Mouse (Mus musculus) C2C12 (cell line): ENCODE data around the gene Gm20388. TPM values are rescaled to one million over a fixed set of nuclear protein-coding genes. Genes with fewer than 3 reads are reported as not detected.

Experiments used
- H3K27me3 ChIP-seq: one replicate; pipeline ENCODE4 v1.6.1; 2011; ENCODE audit not compliant: control insufficient read depth, insufficient read depth, insufficient read length
- H3K36me3 ChIP-seq: one replicate; pipeline ENCODE4 v1.6.1; 2011; ENCODE audit not compliant: control insufficient read depth, insufficient read depth
- H3K4me3 ChIP-seq: one replicate; pipeline ENCODE4 v1.5.1; 2011; ENCODE audit warnings: mild to moderate bottlenecking, control low read depth; ENCODE audit not compliant: poor library complexity, insufficient read depth, severe bottlenecking
- H3K79me2 ChIP-seq: one replicate; pipeline ENCODE4 v1.6.1; 2011; ENCODE audit not compliant: control insufficient read depth, insufficient read depth
- H3K79me3 ChIP-seq: one replicate; pipeline ENCODE4 v1.6.1; 2011; ENCODE audit warnings: low read depth, control low read depth
- H3ac ChIP-seq: one replicate; pipeline ENCODE3; 2011; ENCODE audit warnings: low read depth; ENCODE audit not compliant: control insufficient read depth, insufficient read length
- CEBPB ChIP-seq: IDR thresholded peaks from one replicate; pipeline ENCODE4 v1.6.1; 2011; ENCODE audit warnings: low read depth, mild to moderate bottlenecking, control low read depth, moderate library complexity
- CTCF ChIP-seq: IDR thresholded peaks from one replicate; pipeline ENCODE4 v1.5.1; 2011; ENCODE audit not compliant: control insufficient read depth, insufficient read depth, insufficient read length
- FOSL1 ChIP-seq: IDR thresholded peaks from one replicate; pipeline ENCODE4 v1.8.0; 2011; ENCODE audit warnings: mild to moderate bottlenecking, low read length; ENCODE audit not compliant: poor library complexity, insufficient read depth, severe bottlenecking
- MAX ChIP-seq: IDR thresholded peaks from one replicate; pipeline ENCODE4 v1.6.1; 2011; ENCODE audit warnings: mild to moderate bottlenecking, control low read depth
- MYOD1 ChIP-seq: IDR thresholded peaks from one replicate; pipeline ENCODE4 v1.6.1; 2011; ENCODE audit warnings: low read depth; ENCODE audit not compliant: control insufficient read depth, insufficient read length
- MYOG ChIP-seq: IDR thresholded peaks from one replicate; pipeline ENCODE4 v1.6.1; 2011; ENCODE audit not compliant: control insufficient read depth, insufficient read length; ENCODE audit errors: extremely low read depth
- USF1 ChIP-seq: IDR thresholded peaks from one replicate; pipeline ENCODE4 v1.6.1; 2011; ENCODE audit warnings: low read depth, mild to moderate bottlenecking, control low read depth, moderate library complexity
- polyA plus RNA-seq: library from polyadenylated mRNA; unstranded; fragments of >200 nt; fragmentation: generic; extraction: Trizol; gene quantifications from one replicate; pipeline ENCODE4 v1.2.1, GENCODE M21; 2012; ENCODE audit warnings: missing spikeins

Gene Gm20388
- polyA plus RNA-seq, 1 experiment, result 15.0 TPM

- H3ac ChIP-seq, result no peak overlapping the region
- no peaks in the 10 kb centered on the region for H3K79me2 ChIP-seq
- TF ChIP-seq MAX (no peak), CEBPB (no peak), USF1 (no peak), FOSL1 (peak; percentile 83), MYOG (no peak)
- no peaks in the 10 kb centered on the region for H3K79me3 ChIP-seq
- no peaks in the 10 kb centered on the region for H3K36me3 ChIP-seq
- no peak overlapping the region for H3K4me3 ChIP-seq
- H3K27me3 ChIP-seq, result no peaks in the 10 kb centered on the region
These were observed 2445.3 kb downstream of the Gm20388 start for GRCm38 (mm10) chr8:122355642-122356606.

DNA sequence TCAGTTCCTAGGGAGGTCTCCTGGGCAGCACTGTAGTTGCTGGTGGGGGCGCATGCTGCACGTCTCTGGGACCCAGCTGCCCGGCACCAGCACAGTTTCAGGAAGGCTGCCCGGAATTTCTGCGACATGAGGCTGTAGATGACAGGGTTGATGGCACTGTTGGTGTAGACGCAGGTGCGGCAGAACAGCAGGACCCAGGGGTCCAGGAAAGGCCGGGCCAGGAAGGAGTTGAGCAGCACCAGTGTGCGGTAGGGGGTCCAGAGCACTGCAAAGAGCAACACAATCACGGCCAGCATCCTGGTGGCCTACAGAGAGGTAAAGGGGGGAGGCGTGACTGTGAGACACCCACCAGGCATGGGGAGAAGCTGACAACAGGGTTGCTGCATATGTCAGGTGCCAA is 2446.6 kb downstream of the Gm20388 start:
- TF ChIP-seq MAX, result no peak
- no peaks in the 10 kb centered on the region for H3K27me3 ChIP-seq

GRCm38 (mm10) chr8:122357641-122358040 is 2447.0 kb downstream of the Gm20388 start:
- Histone ChIP-seq H3K79me3 (no peaks in the 10 kb centered on the region), H3ac (no peak overlapping the region), H3K79me2 (no peaks in the 10 kb centered on the region), H3K27me3 (no peaks in the 10 kb centered on the region), H3K36me3 (no peaks in the 10 kb centered on the region), H3K4me3 (no peak overlapping the region)
- no peak for TF ChIP-seq CEBPB
- no peak for TF ChIP-seq USF1
- no peak for TF ChIP-seq FOSL1

More for the DNA sequence above, 2446.6 kb downstream of the Gm20388 start:
- no peaks in the 10 kb centered on the region for H3K79me2 ChIP-seq
- no peaks in the 10 kb centered on the region for H3K79me3 ChIP-seq
- H3K4me3 ChIP-seq, result no peak overlapping the region
- no peaks in the 10 kb centered on the region for H3K36me3 ChIP-seq
- H3ac ChIP-seq, result no peak overlapping the region

GRCm38 (mm10) chr8:122359111-122359775 is 2448.6 kb downstream of the Gm20388 start:
- no peak overlapping the region for H3ac ChIP-seq
- no peak overlapping the region for H3K4me3 ChIP-seq
- TF ChIP-seq FOSL1 (peak; percentile 2), MYOG (no peak), CTCF (no peak), MYOD1 (no peak), USF1 (peak; percentile 69)
- H3K79me3 ChIP-seq, result no peaks in the 10 kb centered on the region
- no peaks in the 10 kb centered on the region for H3K79me2 ChIP-seq
- H3K36me3 ChIP-seq, result no peaks in the 10 kb centered on the region
- no peaks in the 10 kb centered on the region for H3K27me3 ChIP-seq

DNA sequence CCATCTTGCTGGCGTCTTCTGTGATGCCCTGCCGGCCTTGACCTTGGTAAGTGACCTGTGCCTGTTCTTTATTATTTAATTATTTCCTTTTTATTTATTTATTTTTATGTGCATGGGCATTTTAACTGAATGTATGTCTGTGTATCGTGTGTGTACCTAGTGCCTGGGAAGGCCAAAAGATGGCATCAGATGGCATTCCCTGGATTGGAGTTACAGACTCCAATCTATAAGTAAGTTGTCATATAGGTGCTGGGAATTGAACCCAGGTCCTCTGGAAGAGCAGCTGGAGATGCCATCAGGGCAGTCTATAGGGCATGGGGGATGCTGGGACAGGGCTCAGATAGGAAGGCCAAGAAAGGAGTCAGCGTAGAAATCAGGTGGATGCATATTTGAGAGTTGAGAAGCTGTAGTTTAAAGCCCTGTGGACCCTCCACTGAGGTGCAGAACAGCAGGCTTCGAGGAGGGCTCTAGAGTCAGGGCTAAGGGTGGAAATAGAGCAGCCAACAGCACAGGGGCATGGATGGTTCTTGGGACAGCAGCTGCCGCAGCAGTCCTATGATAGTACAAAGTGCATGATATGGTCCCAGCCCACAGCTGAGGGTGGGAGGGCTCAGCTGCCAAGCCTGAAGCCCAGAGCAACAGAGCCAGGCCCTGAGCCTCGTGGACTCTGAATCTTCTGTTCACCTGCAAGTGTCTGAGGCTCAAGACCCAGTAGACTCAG is 2450.2 kb downstream of the Gm20388 start, which contains the start of gene Trhr2:
TSS of gene Trhr2 (minus strand) at position 51 of the 721 bp plus-strand sequence.
- TF ChIP-seq MYOD1, result no peak
- no peak for TF ChIP-seq CTCF
- TF ChIP-seq CEBPB, result no peak
- no peak for TF ChIP-seq MAX
- TF ChIP-seq MYOG, result no peak
- TF ChIP-seq FOSL1, result no peak
- no peak for TF ChIP-seq USF1
- Histone ChIP-seq H3ac (no peak within 1 kb of the TSS), H3K79me2 (no peaks in the 10 kb centered on the region), H3K36me3 (no peaks in the 10 kb centered on the region), H3K4me3 (no peak within 1 kb of the TSS), H3K27me3 (no peaks in the 10 kb centered on the region), H3K79me3 (no peaks in the 10 kb centered on the region)
